In the genomic region with DNA sequence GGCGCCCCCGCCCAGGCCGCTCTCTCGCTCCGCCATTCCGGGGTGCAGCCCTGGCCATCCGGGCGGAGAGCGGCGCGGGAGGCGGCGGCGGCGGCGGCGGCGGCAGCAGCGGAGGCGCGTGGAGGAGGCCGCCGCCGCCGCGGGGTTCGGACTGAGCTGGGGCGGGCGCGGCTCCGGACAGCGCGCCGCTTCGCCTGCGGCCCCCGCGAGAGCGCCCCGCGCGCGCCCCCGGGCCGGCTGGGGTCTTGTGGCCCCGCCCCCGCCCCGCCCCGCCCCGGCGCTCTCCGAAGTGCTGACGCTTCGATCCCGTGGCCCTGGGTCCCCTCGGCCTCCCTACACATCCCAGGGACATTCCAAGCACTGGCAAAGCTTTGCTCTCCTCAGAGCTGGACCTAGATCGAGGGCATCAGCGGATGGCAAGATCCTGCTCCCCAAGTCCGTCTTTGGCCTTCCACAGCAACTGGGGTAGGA, we compare ENCODE assay signal across 8 mouse cellular contexts. TPM values are rescaled to one million over a fixed set of nuclear protein-coding genes. Genes with fewer than 3 reads are reported as not detected.
DNase-seq lines count a peak whose midpoint lies in the region; ATAC-seq lines count a peak whose summit lies in the region.

A gene (minus strand): TSS at position 173 of the 471 bp plus-strand sequence.

- peak within 1 kb of the TSS; percentile 93 for H3K4me2 ChIP-seq in intestine, embryonic 15.5 days (replicated peaks)
- peak within 1 kb of the TSS; percentile 65 for H3K4me2 ChIP-seq in liver, embryonic 16.5 days (ENCODE audit: low read depth, low read length)

- peak within 1 kb of the TSS; percentile 62 for H3K9ac ChIP-seq in intestine, embryonic 15.5 days
- no peak within 1 kb of the TSS for H3K9ac ChIP-seq in liver, embryonic 16.5 days (ENCODE audit: low read depth, low read length)

- ATAC-seq in intestine, embryonic 15.5 days = peak; percentile 78
- peak; percentile 61 for ATAC-seq in liver, embryonic 16.5 days (ENCODE audit: low read depth)
- ATAC-seq in activated CD4-positive, CD25-positive, alpha-beta regulatory T cell, adult 4 months = no peak

- WGBS in embryonic facial prominence, embryonic 10.5 days = 3% methylated on average over 42 of the region's 59 CpGs
- 1% methylated on average over 57 of the region's 59 CpGs for WGBS in intestine, embryonic 15.5 days
- WGBS in liver, embryonic 16.5 days (ENCODE audit: insufficient replicate concordance) = 3% methylated on average over 49 of the region's 59 CpGs

- H3K36me3 ChIP-seq in embryonic facial prominence, embryonic 10.5 days (replicated peaks) = peaks cover 30% of the 10 kb centered on the region
- H3K36me3 ChIP-seq in intestine, embryonic 15.5 days = peaks cover 4% of the 10 kb centered on the region
- peaks cover 6% of the 10 kb centered on the region for H3K36me3 ChIP-seq in liver, embryonic 16.5 days (ENCODE audit: control insufficient read depth, insufficient read depth)

- DNase-seq in layer of hippocampus, adult 8-10 months (ENCODE audit: low spot score in 2 of 2) = no peak
- DNase-seq in layer of hippocampus, adult 11-12 months (ENCODE audit: low spot score) = no peak
- DNase-seq in adrenal gland, postnatal 25 days = peak; percentile 38
- DNase-seq in embryonic facial prominence, embryonic 10.5 days (ENCODE audit: low spot score) = peak; percentile 80
- no peak for DNase-seq in spleen, adult 12 weeks (ENCODE audit: low spot score)

- peak within 1 kb of the TSS; percentile 80 for H3K27ac ChIP-seq in embryonic facial prominence, embryonic 10.5 days (replicated peaks)
- no peak within 1 kb of the TSS for H3K27ac ChIP-seq in intestine, embryonic 15.5 days
- H3K27ac ChIP-seq in liver, embryonic 16.5 days (ENCODE audit: low read length) = no peak within 1 kb of the TSS

- H3K4me3 ChIP-seq in embryonic facial prominence, embryonic 10.5 days = peak within 1 kb of the TSS; percentile 76
- H3K4me3 ChIP-seq in intestine, embryonic 15.5 days (replicated peaks) = peak within 1 kb of the TSS; percentile 59
- peak within 1 kb of the TSS; percentile 53 for H3K4me3 ChIP-seq in liver, embryonic 16.5 days (ENCODE audit: low read depth, low read length)

- peaks cover 19% of the 10 kb centered on the region for H3K27me3 ChIP-seq in embryonic facial prominence, embryonic 10.5 days (replicated peaks; ENCODE audit: low read depth, poor library complexity, severe bottlenecking)
- 0 out of 2 replicates have a peak, but pooled peaks cover 6% of the 10 kb centered on the region for H3K27me3 ChIP-seq in intestine, embryonic 15.5 days (replicated peaks)
- H3K27me3 ChIP-seq in liver, embryonic 16.5 days (ENCODE audit: control insufficient read depth, insufficient read depth, low read depth, low read length) = peaks cover 16% of the 10 kb centered on the region

- peaks cover 37% of the 10 kb centered on the region for H3K4me1 ChIP-seq in embryonic facial prominence, embryonic 10.5 days
- 0 out of 2 replicates have a peak, but pooled peaks cover 4% of the 10 kb centered on the region for H3K4me1 ChIP-seq in intestine, embryonic 15.5 days (replicated peaks)
- no peaks in the 10 kb centered on the region; the same call in 1 of the 2 replicates for H3K4me1 ChIP-seq in liver, embryonic 16.5 days (ENCODE audit: control insufficient read depth, low read depth, low read length)

- H3K9me3 ChIP-seq in embryonic facial prominence, embryonic 10.5 days = no peaks in the 10 kb centered on the region
- no peaks in the 10 kb centered on the region for H3K9me3 ChIP-seq in intestine, embryonic 15.5 days
- H3K9me3 ChIP-seq in liver, embryonic 16.5 days (replicated peaks; ENCODE audit: control insufficient read depth, low read length) = no peaks in the 10 kb centered on the region

RNA-seq across cellular contexts. Expression of the gene that starts here (rescaled TPM):
- total RNA-seq in layer of hippocampus, adult 8-10 months (2022) = 100 to 1,000 TPM; 287 to 306 (median 298) TPM
- 27.0 and 30.8 TPM in 2 replicates for total RNA-seq in adrenal gland, postnatal 25 days (2021)
- polyA plus RNA-seq in embryonic facial prominence, embryonic 10.5 days (2016; fragmentation: Nextera tagmentation; extraction: Ambion mirVana) = 36.0 and 37.1 TPM in 2 replicates
- 19.4 and 21.3 TPM in 2 replicates for polyA plus RNA-seq in intestine, embryonic 15.5 days (2015; fragmentation: Nextera tagmentation; extraction: Ambion mirVana)
- 1.2 and 1.8 TPM in 2 replicates for polyA plus RNA-seq in liver, embryonic 16.5 days (2015; fragmentation: Nextera tagmentation; extraction: Ambion mirVana)
- under 1 TPM; 0.36 to 0.45 TPM for polyA plus RNA-seq in activated CD4-positive, CD25-positive, alpha-beta regulatory T cell, adult 4 months (2017; shearing (Covaris generic))

Comparison
In these comparisons a context has a peak if more than half of its experiments do, and no peak if none do; other contexts are left out.
1. DNase-seq: peak in adrenal gland, postnatal 25 days (single experiment) and embryonic facial prominence, embryonic 10.5 days (single experiment); none in layer of hippocampus, adult 8-10 months (0 of 2), layer of hippocampus, adult 11-12 months (single experiment) and spleen, adult 12 weeks (single experiment).
2. Peak in every context shown above with its lines, with median percentiles within 50 percentile points of each other: H3K4me3 ChIP-seq.